Mouse (Mus musculus) embryo, embryonic 9.5 days (tissue): ENCODE measurements at regions not wholly inside any gene's neighbourhood (a gene's known extent, or its start where the extent isn't known, plus 50 kb on each side); places are given as distances from the start of the nearest gene placed in this dataset.

Source experiments
- DNase-seq: peaks from one replicate; pipeline ENCODE4 v3.0.0-alpha.2; 2017; ENCODE audit errors: extremely low spot score

DNA sequence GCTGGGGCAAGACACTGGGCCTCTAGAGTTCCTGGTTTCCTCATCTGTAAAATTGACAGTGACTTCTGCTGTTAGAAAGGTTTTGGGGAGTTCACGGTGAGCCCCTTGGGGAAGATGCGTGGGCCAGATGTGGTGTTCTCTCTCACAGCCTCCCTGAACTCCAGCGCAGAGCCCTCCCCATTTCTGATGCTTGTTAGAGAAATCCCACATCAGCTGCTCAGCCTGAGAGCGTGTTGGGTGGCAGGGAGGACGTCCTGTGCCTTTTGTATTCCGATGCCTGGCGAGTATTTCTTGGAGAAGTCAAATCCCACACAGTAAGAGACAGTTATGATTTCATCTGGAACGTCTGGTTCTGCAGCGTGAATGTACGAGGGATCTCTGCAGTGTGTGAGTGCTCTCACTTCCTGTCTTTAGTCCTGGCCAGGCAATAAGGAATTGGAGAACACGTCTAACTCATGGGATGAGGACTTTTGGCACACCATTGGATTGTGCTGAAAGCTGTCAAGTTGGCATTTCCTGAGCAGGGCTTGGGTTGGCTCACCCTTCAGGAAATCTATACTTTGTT is 110.8 kb upstream of the Prickle1 start:
- no peak for DNase-seq

DNA sequence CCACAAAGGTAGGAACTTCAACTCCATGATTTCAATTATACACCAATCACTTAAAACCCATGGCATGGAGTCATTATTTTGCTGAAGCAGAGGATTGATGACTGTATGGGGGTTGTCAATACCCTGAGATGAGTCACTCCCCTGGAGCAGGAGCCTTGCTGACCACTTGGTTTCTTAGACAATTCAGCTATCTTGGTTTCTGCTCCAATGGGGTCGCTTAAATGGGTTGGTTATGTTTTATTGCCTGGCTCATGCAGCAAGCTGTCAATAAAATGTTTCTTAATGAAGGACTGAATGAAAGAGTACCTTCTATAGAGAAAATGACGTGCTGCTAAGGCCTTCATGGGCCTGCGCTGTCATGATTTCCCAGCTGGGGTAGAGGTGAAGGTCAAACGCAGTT is 110.0 kb upstream of the Prickle1 start:
- no peak for DNase-seq

GRCm38 (mm10) chr15:93705109-93705508 is 109.4 kb upstream of the Prickle1 start:
- no peak for DNase-seq

DNA sequence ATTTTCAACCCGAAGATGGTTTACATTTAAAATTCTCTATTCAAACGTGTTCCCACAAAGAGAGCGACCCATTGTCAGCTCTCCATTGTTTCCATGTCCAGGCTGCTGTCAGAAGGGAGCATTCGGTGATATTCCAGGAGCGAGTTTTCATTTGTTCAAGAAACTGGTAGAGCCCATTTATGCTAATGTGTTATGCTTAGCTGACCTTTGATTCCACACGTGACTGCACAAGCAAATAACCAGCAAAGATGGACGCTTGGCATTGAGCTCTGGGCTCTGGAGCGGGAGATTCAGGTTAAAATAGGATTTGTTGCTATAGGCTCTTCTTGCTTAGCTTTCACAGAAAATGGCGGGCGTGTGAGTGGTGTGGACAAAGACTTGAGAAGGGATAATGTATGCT is 105.3 kb upstream of the Prickle1 start:
- no peak for DNase-seq

- no peak for DNase-seq
These were observed 104.3 kb upstream of the Prickle1 start for GRCm38 (mm10) chr15:93699971-93700370.

DNA sequence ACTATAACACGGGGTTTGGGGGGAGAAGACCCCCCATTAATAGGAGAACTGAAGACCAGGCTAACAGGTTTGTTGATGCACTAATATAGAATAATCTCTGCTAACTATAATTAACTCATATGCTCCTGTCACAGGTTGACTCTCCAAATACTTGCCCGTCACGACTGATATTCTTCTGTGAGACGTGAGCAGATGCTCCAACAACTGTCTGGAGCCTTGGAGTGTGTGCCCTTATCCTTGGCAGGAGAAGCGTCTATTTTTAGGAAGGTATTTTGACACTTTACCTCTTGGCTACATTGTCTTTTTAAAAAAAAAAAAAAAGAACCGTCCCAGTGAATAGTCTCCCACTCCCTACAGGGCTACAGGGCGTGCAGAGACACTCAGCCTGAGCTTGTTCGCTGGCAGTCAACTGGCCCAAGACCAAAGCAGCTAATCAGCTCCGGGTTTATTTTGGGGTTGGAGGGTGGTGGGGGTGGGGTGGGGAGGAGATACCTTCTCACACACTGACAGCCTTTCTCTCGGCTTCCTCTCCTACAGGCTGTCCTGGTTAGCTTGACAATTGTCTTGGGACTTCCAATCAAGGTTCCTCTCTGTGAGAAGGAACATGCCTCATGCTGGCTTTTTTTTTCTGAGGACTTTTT is 102.6 kb upstream of the Prickle1 start:
- peak; percentile 37 for DNase-seq

DNA sequence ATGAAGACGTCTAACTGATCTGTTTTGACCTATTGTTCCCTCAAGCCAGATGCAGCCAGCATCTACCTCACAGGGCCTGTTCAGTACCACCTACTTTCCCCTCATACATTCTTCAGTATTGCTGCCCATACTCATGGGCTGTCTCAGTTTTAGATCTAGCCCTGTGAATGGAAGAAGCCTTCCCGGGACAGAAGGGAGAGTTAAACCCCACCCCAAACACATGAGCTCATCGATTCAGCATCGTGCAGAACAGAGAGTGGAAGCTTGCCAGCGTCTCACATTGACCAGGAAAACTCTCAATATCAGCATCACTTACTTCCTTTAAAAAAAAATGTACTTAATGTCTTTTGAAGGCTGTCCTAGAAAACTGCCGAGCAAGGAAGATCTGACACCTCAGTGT is 95.0 kb upstream of the Prickle1 start:
- DNase-seq = no peak

DNA sequence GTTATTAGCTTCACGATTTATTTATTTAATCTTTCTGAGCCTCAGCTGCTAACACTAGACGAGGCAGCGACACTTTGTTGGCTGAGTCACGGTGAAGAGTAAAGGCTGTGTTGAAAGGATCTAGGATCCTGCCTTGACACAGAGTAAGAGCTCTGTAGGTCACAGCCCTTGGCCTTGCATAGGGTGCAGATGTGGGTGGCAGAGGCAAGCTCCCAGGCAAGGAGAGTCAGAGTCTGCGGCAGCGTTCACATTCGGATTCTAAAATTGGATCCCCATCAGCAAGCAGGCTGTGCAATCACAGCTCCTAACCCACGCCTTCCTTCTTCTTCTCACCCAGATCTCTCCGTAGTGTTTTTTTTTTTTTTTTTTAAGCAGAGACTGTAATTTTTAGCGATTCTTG is 94.3 kb upstream of the Prickle1 start:
- no peak for DNase-seq

- DNase-seq = no peak
These were observed 90.7 kb upstream of the Prickle1 start for GRCm38 (mm10) chr15:93686385-93686784.

- DNase-seq = no peak
These were observed 85.9 kb upstream of the Prickle1 start for GRCm38 (mm10) chr15:93681602-93682001.

- no peak for DNase-seq
These were observed 79.9 kb upstream of the Prickle1 start for GRCm38 (mm10) chr15:93675624-93676023.

- DNase-seq = no peak
These were observed 78.3 kb upstream of the Prickle1 start for GRCm38 (mm10) chr15:93673976-93674375.

GRCm38 (mm10) chr15:93663876-93664275 is 68.2 kb upstream of the Prickle1 start:
- no peak for DNase-seq

- no peak for DNase-seq
These were observed 66.9 kb upstream of the Prickle1 start for GRCm38 (mm10) chr15:93662601-93663000.

DNA sequence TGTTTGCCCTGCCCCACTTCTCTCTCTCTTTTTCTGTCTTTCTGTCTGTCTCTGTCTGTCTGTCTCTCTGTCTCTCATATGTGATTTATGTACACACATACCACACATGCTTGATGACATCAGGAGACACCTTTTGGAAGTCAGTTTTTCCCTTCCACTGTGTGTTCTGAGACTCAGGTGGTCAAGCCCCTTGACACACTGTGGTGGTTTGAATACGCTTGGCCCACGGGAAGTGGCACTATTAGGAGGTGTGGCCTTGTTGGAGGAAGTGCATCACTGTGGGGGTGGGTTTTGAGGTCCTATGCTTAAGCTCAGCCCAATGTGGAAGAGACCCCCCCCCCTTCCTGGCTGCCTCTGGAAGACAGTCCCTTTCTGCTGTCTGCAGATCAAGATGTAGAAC is 66.1 kb upstream of the Prickle1 start:
- no peak for DNase-seq

GRCm38 (mm10) chr15:93660952-93661648 is 65.4 kb upstream of the Prickle1 start:
- no peak for DNase-seq

GRCm38 (mm10) chr15:93657171-93657570 is 61.5 kb upstream of the Prickle1 start:
- DNase-seq = no peak

- no peak for DNase-seq
These were observed 61.0 kb upstream of the Prickle1 start for GRCm38 (mm10) chr15:93656713-93657112.

DNA sequence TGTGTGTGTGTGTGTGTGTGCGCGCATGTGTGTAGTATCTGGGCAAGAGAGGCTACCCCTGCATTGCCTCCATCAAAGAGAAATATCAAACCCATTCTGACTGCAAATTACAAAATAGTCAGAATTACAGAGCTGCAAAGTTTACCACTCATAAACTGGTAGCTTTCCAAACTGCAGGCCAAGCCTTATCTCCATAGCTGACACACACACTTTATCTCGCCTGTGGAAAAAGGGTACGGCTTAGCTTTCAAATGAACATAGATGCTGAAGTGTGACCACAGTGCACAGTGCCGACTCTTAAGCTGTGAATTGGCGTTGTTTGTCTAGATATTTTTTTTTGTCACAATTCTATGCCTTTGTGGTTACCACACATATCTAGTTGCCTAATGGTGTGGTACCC is 60.1 kb upstream of the Prickle1 start:
- DNase-seq = no peak

DNA sequence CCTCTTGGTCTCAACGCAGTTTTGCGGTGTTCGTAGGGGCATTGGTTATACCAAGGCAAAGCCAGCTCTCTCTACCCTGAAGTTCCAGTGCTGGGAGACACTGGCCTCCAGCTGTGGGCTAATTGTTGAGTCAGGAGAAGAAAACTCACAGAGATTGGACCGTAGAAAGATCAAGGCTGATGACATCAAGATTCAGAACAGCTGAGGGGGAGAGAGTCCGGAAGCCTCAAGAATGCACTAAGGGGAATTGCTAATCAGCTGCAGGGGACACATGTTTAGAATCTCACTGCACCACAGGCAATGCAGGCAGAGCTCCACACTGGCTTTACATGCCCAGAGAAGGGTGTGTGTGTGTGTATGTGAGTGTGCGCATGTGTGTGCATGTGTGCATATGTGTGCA is 59.6 kb upstream of the Prickle1 start:
- DNase-seq = no peak

DNA sequence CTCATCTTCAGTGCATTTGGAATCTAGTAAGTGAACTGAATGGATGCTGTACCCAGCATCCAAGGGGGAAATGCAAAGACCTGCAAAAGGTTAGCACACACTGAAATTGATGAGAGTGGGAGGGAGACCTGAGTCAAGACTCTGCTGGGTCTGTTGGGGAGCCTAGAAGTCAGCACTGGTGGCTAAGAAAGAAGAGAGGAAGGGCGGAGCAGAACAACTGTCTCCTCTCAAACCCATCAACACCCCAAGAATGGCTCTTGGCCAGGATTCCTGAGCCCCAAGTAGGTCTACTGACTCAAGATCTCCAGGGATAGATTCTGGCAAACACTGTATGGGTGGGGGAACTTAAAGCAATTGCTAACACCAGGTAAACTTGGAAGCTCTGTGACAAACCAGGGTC is 57.7 kb upstream of the Prickle1 start:
- no peak for DNase-seq

DNA sequence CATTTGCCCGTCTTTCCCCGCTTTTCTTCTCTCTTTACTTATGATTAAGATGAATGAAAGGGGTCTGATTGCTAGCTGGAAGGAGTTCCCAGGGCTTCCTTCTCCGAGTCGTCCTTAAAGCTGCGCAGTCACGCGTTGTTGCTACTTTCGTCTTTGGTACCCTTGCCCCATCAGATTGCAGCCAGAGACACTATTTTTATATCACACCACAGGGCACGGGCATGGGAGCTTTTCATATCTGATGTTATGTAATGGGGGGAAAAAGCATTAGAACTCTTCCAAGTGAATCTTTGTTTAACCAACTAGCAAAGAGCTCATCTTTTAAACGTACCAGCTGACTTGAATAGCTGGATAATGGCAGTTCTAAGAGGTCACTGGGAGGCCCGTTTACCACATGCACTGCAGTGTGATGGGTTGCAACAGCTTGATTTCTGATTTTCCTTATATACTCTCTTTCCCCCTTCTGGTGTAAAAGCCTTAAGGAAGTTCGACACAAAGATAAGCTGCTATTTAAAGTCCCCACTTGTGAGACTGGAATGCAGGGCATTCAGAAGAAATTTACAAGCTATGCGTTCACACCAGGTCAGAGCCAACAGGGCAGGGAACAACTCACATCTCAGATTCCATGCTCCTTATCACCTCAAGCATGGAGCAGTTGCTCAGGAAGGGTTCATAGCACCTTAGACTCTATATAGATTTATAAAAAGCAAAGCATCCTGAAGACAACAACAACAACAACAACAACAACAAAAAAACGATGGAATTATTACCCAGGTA is 55.5 kb upstream of the Prickle1 start:
- DNase-seq = no peak
